Mouse (Mus musculus) liver, postnatal 0 days (tissue): ENCODE results near the gene Gm48551. TPM values are rescaled to one million over a fixed set of nuclear protein-coding genes. Genes with fewer than 3 reads are reported as not detected.
A peak's percentile ranks its signal among the peaks of the same experiment; 100 is the strongest.

Experiments
- ATAC-seq: fragments of 200-750 bp; cut with Nextera tagmentation; 2 replicates; pipeline ENCODE4 v1.8.0; 2017; ENCODE audit warnings: mild to moderate bottlenecking, moderate library complexity
- DNase-seq: peaks from one replicate; pipeline ENCODE4 v3.0.0-alpha.2; 2016
- H3K27ac ChIP-seq: fragments of 300-500 bp; sonication (generic); 2 replicates; pipeline ENCODE4 v1.5.1; 2014; ENCODE audit warnings: antibody characterized with exemption, moderate library complexity, mild to moderate bottlenecking, low read depth
- H3K27me3 ChIP-seq: fragments of 300-500 bp; sonication (generic); 2 replicates; pipeline ENCODE4 v1.6.1; 2014; ENCODE audit warnings: low read length, control low read depth, mixed read lengths; ENCODE audit not compliant: insufficient read depth
- H3K36me3 ChIP-seq: fragments of 300-500 bp; sonication (generic); replicated peaks from 2 replicates; pipeline ENCODE4 v1.6.1; 2014; ENCODE audit warnings: mild to moderate bottlenecking, control low read depth, low read length, moderate library complexity, mixed read lengths; ENCODE audit not compliant: insufficient read depth
- H3K4me1 ChIP-seq: fragments of 300-500 bp; sonication (generic); 2 replicates; pipeline ENCODE4 v1.6.1; 2014; ENCODE audit warnings: antibody characterized with exemption, mild to moderate bottlenecking, control low read depth; ENCODE audit not compliant: insufficient read depth
- H3K4me2 ChIP-seq: fragments of 300-500 bp; sonication (generic); 2 replicates; pipeline ENCODE4 v1.6.1; 2014; ENCODE audit warnings: low read depth, mild to moderate bottlenecking, low read length, moderate library complexity, mixed read lengths
- H3K4me3 ChIP-seq: fragments of 300-500 bp; sonication (generic); 2 replicates; pipeline ENCODE4 v1.5.1; 2014; ENCODE audit warnings: low read depth, low read length
- H3K9ac ChIP-seq: fragments of 300-500 bp; sonication (generic); replicated peaks from 2 replicates; pipeline ENCODE4 v1.6.1; 2014; ENCODE audit warnings: mild to moderate bottlenecking, moderate library complexity
- H3K9me3 ChIP-seq: fragments of 300-500 bp; sonication (generic); 2 replicates; pipeline ENCODE4 v1.6.1; 2016; ENCODE audit warnings: mild to moderate bottlenecking, control low read depth, low read length, mixed read lengths
- CTCF ChIP-seq: sonication (generic); IDR thresholded peaks from 2 replicates; pipeline ENCODE4 v1.5.1; 2016; ENCODE audit warnings: antibody characterized with exemption, low read depth
- EP300 ChIP-seq: IDR thresholded peaks from 2 replicates; pipeline ENCODE4 v1.6.1; 2016; ENCODE audit warnings: antibody characterized with exemption, low read depth, mild to moderate bottlenecking
- WGBS: fragments of 180-500 bp; shearing (Covaris S2); extraction: QIAGEN DNeasy Blood & Tissue Kit; methylation state at CpG from one replicate; pipeline ENCODE4 v1.1.7; 2014; ENCODE audit not compliant: insufficient replicate concordance; 5-methylcytosine and 5-hydroxymethylcytosine counted together
- polyA plus RNA-seq: library from polyadenylated mRNA; unstranded; fragments of >200 nt; fragmentation: Nextera tagmentation; extraction: Ambion mirVana; gene quantifications from 2 replicates; pipeline ENCODE4 v1.2.1, GENCODE M21; 2015

Gene Gm48551
- polyA plus RNA-seq, 1 experiment from 2014 or later = 0.70 TPM

DNA sequence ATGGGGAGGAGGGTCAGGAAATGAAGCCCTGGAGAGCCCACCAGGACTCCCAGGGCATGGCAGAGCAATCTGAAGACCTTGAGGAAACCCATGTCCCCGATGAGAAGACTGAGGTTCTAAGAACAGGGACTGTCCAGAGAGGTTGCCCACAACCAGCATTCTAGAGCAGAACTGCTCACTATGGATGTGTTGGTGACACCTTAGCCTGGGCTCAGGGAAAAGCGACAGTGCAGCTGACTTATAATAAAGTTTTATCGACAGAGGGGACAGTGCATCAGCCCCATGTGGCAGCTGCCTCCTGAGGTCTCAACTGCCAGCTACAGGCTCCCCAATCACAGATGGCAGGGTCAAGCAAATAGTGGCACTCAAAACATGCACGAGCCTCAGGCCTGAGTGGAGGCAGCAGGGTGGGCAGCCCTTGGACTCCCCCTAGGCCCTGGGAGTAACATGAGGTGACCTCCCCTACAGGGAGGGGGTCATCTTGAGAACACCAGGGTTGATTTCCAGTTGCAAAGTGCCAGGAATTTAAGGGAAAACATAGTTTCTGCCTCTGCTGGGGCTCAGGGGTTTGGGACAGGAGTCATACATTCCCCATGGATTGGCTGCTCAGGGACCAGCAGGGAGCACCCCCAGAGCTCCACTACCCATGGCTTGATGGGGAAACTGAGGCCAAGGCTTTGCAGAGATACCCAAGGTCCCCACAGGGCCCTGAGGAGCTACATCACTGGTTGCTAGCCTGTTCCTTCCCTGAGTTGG, 37.0 kb downstream of the Gm48551 start:
- Histone ChIP-seq H3K36me3 (0 out of 2 replicates have a peak, but pooled peaks cover 2% of the 10 kb centered on the region), H3K27me3 (peaks cover 10% of the 10 kb centered on the region; the same call in 1 of the 2 replicates), H3K9ac (no peak overlapping the region), H3K4me1 (peaks cover 32% of the 10 kb centered on the region), H3K27ac (no peak overlapping the region), H3K4me3 (no peak overlapping the region), H3K4me2 (no peak overlapping the region), H3K9me3 (no peaks in the 10 kb centered on the region)
- ATAC-seq = no peak
- TF ChIP-seq CTCF (no peak), EP300 (no peak)
- 60% methylated on average over 4 of the region's 4 CpGs for WGBS
- DNase-seq = no peak

DNA sequence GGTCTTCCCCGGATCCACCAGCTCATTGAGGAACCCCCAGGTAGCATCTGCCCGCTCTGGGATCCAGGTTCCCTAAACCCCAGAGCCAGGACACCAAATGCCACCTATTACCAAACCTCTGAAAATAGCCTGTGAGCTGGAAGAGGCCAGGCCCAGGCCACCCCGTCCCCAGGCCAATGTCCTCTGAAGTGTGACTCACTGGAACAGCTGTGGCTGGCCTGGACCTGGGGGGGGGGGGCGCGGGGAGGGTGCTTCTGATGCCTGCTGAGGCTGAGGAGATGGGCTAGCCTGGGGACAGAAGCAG, 37.5 kb downstream of the Gm48551 start:
- peaks cover 15% of the 10 kb centered on the region for H3K27me3 ChIP-seq
- peaks cover 32% of the 10 kb centered on the region for H3K4me1 ChIP-seq
- H3K9ac ChIP-seq = no peak overlapping the region; the same call in 1 of the 2 replicates
- no peak overlapping the region for H3K4me2 ChIP-seq
- H3K27ac ChIP-seq = no peak overlapping the region
- TF ChIP-seq CTCF (no peak), EP300 (no peak)
- ATAC-seq (peak; percentile 71), DNase-seq (peak; percentile 35)
- no peak overlapping the region for H3K4me3 ChIP-seq
- H3K9me3 ChIP-seq = no peaks in the 10 kb centered on the region
- 0 out of 2 replicates have a peak, but pooled peaks cover 2% of the 10 kb centered on the region for H3K36me3 ChIP-seq
- WGBS = 81% methylated on average over 5 of the region's 5 CpGs

DNA sequence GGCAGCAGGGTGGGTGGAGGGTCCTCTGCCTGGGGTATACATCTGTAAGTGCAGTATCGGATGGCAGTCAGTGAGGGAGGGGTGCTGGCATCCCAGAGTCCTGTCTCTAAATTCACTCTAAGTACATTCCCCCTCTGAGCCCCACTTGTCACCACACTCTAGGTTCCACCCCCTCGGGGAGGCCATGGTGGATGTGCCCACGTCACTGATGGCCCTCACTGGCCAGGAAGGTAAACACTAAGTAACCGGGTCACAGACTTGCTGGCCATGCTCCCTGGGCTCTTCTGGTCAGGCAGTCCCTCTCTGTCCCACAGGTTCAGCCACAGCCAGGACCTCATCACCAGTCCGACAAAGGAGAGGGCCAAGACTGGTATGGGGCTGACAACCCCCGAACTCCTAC, 37.9 kb downstream of the Gm48551 start:
- H3K27ac ChIP-seq = peak overlapping the region; percentile 29; the same call in 1 of the 2 replicates
- H3K27me3 ChIP-seq = peaks cover 19% of the 10 kb centered on the region
- H3K9ac ChIP-seq = no peak overlapping the region; the same call in 1 of the 2 replicates
- WGBS = 68% methylated on average over 6 of the region's 6 CpGs
- ATAC-seq (peak; percentile 81), DNase-seq (peak; percentile 48)
- H3K9me3 ChIP-seq = no peaks in the 10 kb centered on the region
- no peak overlapping the region for H3K4me3 ChIP-seq
- TF ChIP-seq EP300 = no peak
- H3K4me1 ChIP-seq = peaks cover 30% of the 10 kb centered on the region
- H3K36me3 ChIP-seq = 0 out of 2 replicates have a peak, but pooled peaks cover 2% of the 10 kb centered on the region
- no peak overlapping the region for H3K4me2 ChIP-seq

DNA sequence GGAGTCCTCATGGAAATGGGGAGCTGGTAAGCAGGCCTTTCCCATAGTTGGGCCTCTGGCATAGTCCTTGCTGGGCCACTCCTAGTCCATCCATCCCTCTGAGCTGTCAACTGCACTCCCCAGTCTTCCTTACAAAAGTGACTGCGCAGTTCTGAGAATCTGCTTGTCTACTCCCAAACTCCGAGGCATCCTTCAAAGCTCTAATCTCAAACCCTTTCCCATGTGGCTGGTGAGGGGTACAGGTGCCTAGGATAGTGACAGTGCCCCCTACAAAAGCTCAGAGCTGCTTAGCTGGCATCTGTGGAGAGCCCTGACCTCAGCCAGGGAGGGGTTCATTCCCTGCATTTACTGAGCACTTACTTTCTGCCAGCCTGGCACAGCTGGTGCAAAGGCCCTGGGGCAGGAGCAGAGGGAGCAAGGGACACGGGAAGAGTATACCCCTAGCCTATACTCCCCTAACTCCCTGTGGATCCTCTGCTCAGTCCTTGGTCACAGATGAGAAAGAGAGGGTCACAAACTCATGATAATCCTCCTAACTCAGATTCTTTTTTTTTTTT, 38.5 kb downstream of the Gm48551 start:
- Histone ChIP-seq H3K4me3 (no peak overlapping the region), H3K9me3 (no peaks in the 10 kb centered on the region), H3K36me3 (0 out of 2 replicates have a peak, but pooled peaks cover 2% of the 10 kb centered on the region), H3K9ac (no peak overlapping the region), H3K4me2 (no peak overlapping the region), H3K27me3 (peaks cover 24% of the 10 kb centered on the region), H3K27ac (peak overlapping the region; percentile 29; the same call in 1 of the 2 replicates), H3K4me1 (peaks cover 29% of the 10 kb centered on the region)
- DNase-seq = no peak
- WGBS = 74% methylated on average over 3 of the region's 3 CpGs
- TF ChIP-seq CTCF = no peak
- ATAC-seq = no peak

DNA sequence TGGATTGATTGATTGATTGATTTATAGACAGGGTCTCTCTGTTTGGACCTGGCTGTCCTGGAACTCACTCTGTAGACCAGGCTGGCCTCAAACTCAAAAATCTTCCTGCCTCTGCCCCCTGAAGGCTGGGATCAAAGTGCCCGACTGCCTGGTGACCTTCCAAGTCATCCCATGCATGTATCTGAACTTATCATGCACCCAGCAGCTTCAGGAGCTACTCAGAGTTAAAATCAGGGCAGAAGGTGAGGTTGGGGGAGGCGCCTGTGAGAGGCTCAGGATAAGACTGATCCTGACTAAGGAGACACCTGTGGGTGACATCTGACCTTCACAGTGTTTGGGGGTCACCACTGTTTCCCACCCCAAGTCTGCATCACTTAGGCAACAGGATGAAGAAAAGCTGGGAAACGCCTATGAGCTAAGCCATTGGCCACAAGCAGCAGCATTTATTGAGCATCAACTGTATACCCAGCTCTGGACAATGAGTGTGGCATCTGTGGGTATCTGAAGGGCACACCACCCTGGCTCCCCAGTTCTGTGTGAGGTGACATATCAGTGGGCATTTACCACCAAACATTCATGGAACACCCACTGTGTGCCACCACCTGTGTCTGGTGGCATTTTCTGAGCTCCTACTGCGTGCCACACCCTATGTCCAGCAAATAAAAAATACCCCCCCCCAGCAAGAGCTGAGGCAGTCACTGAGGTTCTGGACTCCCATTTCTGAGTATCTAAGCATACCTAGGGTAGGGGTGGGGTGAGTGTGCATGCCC, 39.4 kb downstream of the Gm48551 start:
- Histone ChIP-seq H3K27ac (no peak overlapping the region), H3K4me1 (peaks cover 26% of the 10 kb centered on the region), H3K9me3 (no peaks in the 10 kb centered on the region), H3K36me3 (0 out of 2 replicates have a peak, but pooled peaks cover 2% of the 10 kb centered on the region), H3K4me3 (no peak overlapping the region), H3K4me2 (no peak overlapping the region), H3K27me3 (peaks cover 25% of the 10 kb centered on the region), H3K9ac (no peak overlapping the region)
- WGBS = 58% methylated on average over 4 of the region's 4 CpGs
- DNase-seq (no peak), ATAC-seq (no peak)
- TF ChIP-seq EP300 = no peak
- no peak for TF ChIP-seq CTCF
